Mouse (Mus musculus) heart, embryonic 14.5 days (tissue): ENCODE results near the gene Ppcs. TPM values are rescaled to one million over a fixed set of nuclear protein-coding genes. Genes with fewer than 3 reads are reported as not detected.

ENCODE experiments used
- ATAC-seq: fragments of 200-750 bp; cut with Nextera tagmentation; 2 replicates; pipeline ENCODE4 v1.8.0; 2017; ENCODE audit warnings: low read depth, moderate TSS enrichment; ENCODE audit not compliant: insufficient number of reproducible peaks, insufficient read depth, low FRiP score
- H3K27ac ChIP-seq, 2 experiments: fragments of 200-500 bp in 1 of 2; fragments of 300-500 bp in 1 of 2; sonication (generic) in 1 of 2; replicated peaks in 1 of 2; 2 replicates each; pipeline ENCODE4 v1.5.1; 2012 to 2014; ENCODE audit warnings: low read depth in 2 of 2, low read length in 2 of 2, control low read depth in 1 of 2, mild to moderate bottlenecking in 1 of 2, mixed read lengths in 1 of 2; ENCODE audit not compliant: control insufficient read depth in 1 of 2, insufficient read depth in 1 of 2
- H3K27me3 ChIP-seq: fragments of 300-500 bp; sonication (generic); 2 replicates; pipeline ENCODE4 v1.6.1; 2014; ENCODE audit warnings: mild to moderate bottlenecking, low read length, control low read depth; ENCODE audit not compliant: control insufficient read depth, insufficient read depth
- H3K36me3 ChIP-seq: fragments of 300-500 bp; sonication (generic); 2 replicates; pipeline ENCODE4 v1.6.1; 2014; ENCODE audit warnings: mild to moderate bottlenecking, control low read depth, low read length, mixed read lengths; ENCODE audit not compliant: control insufficient read depth, insufficient read depth
- H3K4me1 ChIP-seq, 2 experiments: fragments of 200-500 bp in 1 of 2; fragments of 300-500 bp in 1 of 2; sonication (generic) in 1 of 2; 2 replicates each; pipeline ENCODE4 v1.6.1; 2012 to 2014; ENCODE audit warnings: low read length in 2 of 2, control low read depth in 1 of 2, mixed read lengths in 1 of 2; ENCODE audit not compliant: control insufficient read depth in 2 of 2, insufficient read depth in 2 of 2
- H3K4me2 ChIP-seq: fragments of 300-500 bp; sonication (generic); 2 replicates; pipeline ENCODE4 v1.6.1; 2014; ENCODE audit warnings: mild to moderate bottlenecking, low read length
- H3K4me3 ChIP-seq, 2 experiments: fragments of 200-500 bp in 1 of 2; fragments of 300-500 bp in 1 of 2; sonication (generic) in 1 of 2; 2 replicates each; pipeline ENCODE4 v1.5.1; 2012 to 2014; ENCODE audit warnings: low read length in 2 of 2, mild to moderate bottlenecking in 2 of 2, control low read depth in 1 of 2, low read depth in 1 of 2, moderate library complexity in 1 of 2; ENCODE audit not compliant: control insufficient read depth in 1 of 2, insufficient read depth in 1 of 2
- H3K9ac ChIP-seq: fragments of 300-500 bp; sonication (generic); 2 replicates; pipeline ENCODE4 v1.6.1; 2014; ENCODE audit warnings: mild to moderate bottlenecking, low read length
- H3K9me3 ChIP-seq: fragments of 300-500 bp; sonication (generic); 2 replicates; pipeline ENCODE4 v1.6.1; 2016; ENCODE audit warnings: low read length, control low read depth; ENCODE audit not compliant: control insufficient read depth
- WGBS: fragments of 180-500 bp; shearing (Covaris S2); extraction: QIAGEN DNeasy Blood & Tissue Kit; methylation state at CpG from one replicate; pipeline ENCODE4 v1.1.7; 2014; 5-methylcytosine and 5-hydroxymethylcytosine counted together
- polyA plus RNA-seq: library from polyadenylated mRNA; unstranded; fragments of >200 nt; fragmentation: Nextera tagmentation; extraction: Ambion mirVana; gene quantifications from 2 replicates; pipeline ENCODE4 v1.2.1, GENCODE M21; 2014

The Ppcs gene
- polyA plus RNA-seq, 1 experiment from 2014 or later: 35.7 TPM

DNA sequence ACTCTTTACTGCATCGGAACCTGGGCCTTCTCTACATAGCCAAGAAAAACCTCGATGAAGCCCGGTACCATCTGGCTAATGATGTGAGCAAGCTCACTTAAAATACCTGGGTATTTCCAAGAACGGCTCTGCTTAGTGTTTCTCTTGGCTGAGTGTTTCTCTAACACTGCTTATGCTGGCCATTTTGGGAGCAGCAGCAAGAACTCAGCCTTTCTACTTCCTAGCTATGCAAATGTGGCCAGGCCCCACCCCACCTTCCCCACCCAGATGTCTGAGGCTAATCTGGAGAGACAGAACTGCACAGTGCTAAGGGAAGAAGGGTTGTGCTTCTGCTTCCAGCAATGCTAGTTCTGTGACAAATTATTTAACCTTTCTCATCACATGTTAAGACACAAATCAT is 19.6 kb upstream of the Ppcs start:
- Histone ChIP-seq H3K36me3 (no peaks in the 10 kb centered on the region), H3K9ac (no peak overlapping the region), H3K4me2 (no peak overlapping the region), H3K27me3 (no peaks in the 10 kb centered on the region), H3K9me3 (no peaks in the 10 kb centered on the region), H3K4me3 (no peak overlapping the region), H3K4me1 (peaks cover 0 to 2% of the 10 kb centered on the region in 2 experiments; a peak in 1 of 4 replicates), H3K27ac (no peak overlapping the region)
- 83% methylated on average over 4 of the region's 4 CpGs for WGBS
- ATAC-seq: no peak

DNA sequence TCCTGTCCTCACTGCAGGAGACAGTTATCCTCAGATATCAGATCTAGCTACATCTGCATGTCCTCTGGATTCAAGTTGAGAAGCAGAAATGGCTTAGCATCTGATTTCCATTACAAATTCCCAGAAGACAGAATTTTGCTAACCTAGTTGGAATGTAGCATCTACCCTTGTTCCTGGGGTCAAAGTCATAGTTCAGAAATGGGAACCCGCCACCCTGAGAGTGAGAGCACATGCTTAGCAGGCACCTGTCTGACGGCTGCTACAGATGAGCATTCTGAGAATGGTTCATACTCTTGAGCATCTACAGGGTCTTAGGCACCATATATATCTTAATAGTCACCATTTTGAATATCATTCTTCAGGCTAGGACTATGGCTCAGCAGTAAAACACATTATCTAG is 15.7 kb upstream of the Ppcs start:
- H3K27ac ChIP-seq: no peak overlapping the region
- H3K36me3 ChIP-seq: no peaks in the 10 kb centered on the region
- H3K9me3 ChIP-seq: peaks cover 7% of the 10 kb centered on the region
- H3K4me1 ChIP-seq: peaks cover 0 to 2% of the 10 kb centered on the region in 2 experiments; a peak in 1 of 4 replicates
- no peak for ATAC-seq
- H3K9ac ChIP-seq: no peak overlapping the region
- H3K27me3 ChIP-seq: no peaks in the 10 kb centered on the region
- H3K4me2 ChIP-seq: no peak overlapping the region
- WGBS: 85% methylated on average over 2 of the region's 2 CpGs
- no peak overlapping the region for H3K4me3 ChIP-seq

DNA sequence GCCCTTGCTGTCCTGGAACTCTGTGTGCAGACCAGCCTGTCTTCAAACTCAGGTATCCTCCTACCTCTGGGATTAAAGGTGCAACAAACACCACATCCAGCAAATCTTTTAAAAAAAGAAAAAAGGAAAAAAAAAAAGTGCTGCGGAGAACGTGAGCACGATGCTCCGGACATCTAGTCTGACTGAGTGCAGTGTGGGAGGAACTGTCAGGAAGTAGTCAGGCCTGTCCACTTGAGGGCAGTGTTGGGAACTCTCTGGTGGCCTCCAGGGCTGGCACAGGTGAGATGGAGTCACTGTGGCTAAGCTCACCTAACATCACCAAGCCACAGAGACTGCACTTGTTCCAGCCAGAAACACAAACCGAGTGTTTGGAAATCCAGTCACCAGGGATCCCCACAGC is 8.5 kb upstream of the Ppcs start:
- Histone ChIP-seq H3K9ac (no peak overlapping the region), H3K9me3 (peaks cover under 1% of the 10 kb centered on the region; the same call in 1 of the 2 replicates), H3K36me3 (no peaks in the 10 kb centered on the region), H3K4me1 (no peaks in the 10 kb centered on the region), H3K4me3 (no peak overlapping the region), H3K27me3 (no peaks in the 10 kb centered on the region), H3K27ac (no peak overlapping the region), H3K4me2 (peak overlapping the region; percentile 22)
- ATAC-seq: no peak
- WGBS: 27% methylated on average over 5 of the region's 5 CpGs

DNA sequence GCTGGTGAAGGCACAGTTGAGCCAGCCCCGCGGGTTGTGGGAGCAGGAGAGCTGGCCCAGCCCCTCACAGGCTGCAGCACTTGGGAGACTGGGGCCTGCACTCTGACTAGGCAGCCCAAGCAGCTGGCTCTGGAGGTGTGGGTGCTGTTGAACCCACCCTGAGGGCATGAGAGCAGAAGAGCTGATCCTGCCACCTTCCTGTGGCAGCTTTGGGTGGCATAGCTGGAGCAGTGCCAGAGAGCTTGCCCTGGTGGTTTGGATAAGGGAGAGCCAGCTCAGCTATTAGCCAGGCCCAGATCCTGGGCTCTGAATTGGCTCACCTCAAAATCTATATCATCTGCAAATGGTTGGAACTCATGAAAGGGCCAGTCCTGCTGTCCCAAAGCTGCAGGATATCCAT is 5.5 kb upstream of the Ppcs start:
- no peak overlapping the region for H3K4me3 ChIP-seq
- WGBS: 46% methylated on average over 2 of the region's 2 CpGs
- peaks cover 4 to 7% of the 10 kb centered on the region in 2 experiments for H3K4me1 ChIP-seq
- H3K36me3 ChIP-seq: no peaks in the 10 kb centered on the region
- ATAC-seq: no peak
- no peaks in the 10 kb centered on the region for H3K9me3 ChIP-seq
- H3K27ac ChIP-seq: no peak overlapping the region
- H3K27me3 ChIP-seq: no peaks in the 10 kb centered on the region
- H3K9ac ChIP-seq: no peak overlapping the region
- no peak overlapping the region for H3K4me2 ChIP-seq

DNA sequence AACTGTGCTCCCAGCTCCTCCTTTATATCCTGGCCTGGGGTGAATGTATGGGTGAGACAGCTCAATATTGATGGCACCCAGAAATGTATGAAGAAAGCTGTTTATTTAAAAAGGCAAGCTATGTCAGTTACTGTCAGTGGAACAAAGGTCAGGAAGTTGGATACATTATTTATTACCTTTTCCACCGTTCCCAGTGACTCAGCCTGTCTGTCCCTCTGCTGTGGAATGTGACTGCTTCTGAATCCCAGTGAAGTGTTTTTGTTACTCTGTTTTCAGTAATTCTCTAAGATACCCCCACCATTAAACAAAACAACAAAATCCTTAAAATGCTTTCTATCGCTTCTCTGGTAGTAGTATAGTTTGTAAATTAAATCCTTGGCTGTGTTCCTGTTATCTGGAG is 3.4 kb upstream of the Ppcs start:
- no peak for ATAC-seq
- Histone ChIP-seq H3K36me3 (no peaks in the 10 kb centered on the region), H3K27ac (no peak overlapping the region), H3K27me3 (no peaks in the 10 kb centered on the region), H3K4me1 (peaks cover 8 to 17% of the 10 kb centered on the region in 2 experiments), H3K4me3 (no peak overlapping the region), H3K9me3 (no peaks in the 10 kb centered on the region), H3K4me2 (no peak overlapping the region), H3K9ac (no peak overlapping the region)
- WGBS: 53% methylated on average over 2 of the region's 2 CpGs

DNA sequence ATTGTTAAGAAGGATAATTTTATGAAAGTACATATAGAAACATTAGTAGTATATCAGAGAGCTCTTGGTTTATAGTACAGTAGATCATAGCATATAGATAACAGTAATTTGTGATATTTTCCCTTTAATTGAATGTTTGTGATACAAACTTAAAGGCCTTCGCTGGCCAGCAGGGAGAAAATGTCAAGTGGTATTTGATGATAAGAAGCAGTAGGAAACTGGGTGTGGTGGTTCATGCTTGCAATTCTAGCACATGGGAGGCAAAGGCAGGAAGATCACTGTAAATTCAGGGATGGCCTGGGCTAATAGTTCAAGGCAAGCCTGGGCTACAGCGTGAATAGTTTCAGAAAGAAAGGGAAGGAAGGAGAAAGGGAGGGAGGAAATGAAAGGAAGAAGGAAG is 2.9 kb upstream of the Ppcs start:
- Histone ChIP-seq H3K4me2 (no peak overlapping the region), H3K9me3 (no peaks in the 10 kb centered on the region), H3K36me3 (no peaks in the 10 kb centered on the region), H3K27ac (no peak overlapping the region), H3K9ac (no peak overlapping the region), H3K27me3 (no peaks in the 10 kb centered on the region), H3K4me1 (peaks cover 8 to 17% of the 10 kb centered on the region in 2 experiments), H3K4me3 (no peak overlapping the region)
- WGBS: 71% methylated on average over 2 of the region's 2 CpGs
- no peak for ATAC-seq

DNA sequence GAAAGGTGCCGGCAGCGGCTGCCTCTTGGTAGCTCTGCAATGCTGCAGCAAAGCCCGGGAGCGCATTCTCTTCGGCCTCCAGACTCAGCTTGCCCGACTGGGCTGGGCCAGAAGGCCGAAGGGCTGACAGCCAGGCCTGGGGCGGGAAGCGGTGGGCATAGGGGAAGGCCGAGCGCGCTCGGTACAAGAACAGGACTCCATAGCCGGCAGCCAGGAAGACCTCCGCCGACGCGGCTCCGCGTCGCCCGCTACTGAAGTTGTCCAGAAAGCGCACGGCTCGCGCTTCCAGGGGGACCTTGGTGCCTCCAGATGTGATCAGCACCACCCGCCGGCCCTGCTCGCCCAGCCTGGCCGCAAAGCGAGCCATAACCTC is 313 bp downstream of the Ppcs start:
- WGBS: under 1% methylated on average over 31 of the region's 31 CpGs
- H3K27ac ChIP-seq: peak overlapping the region; percentile 85 to 94
- peak overlapping the region; percentile 85 for H3K9ac ChIP-seq
- H3K4me1 ChIP-seq: peaks cover 8 to 31% of the 10 kb centered on the region in 2 experiments
- H3K36me3 ChIP-seq: no peaks in the 10 kb centered on the region
- H3K27me3 ChIP-seq: no peaks in the 10 kb centered on the region
- no peaks in the 10 kb centered on the region for H3K9me3 ChIP-seq
- peak overlapping the region; percentile 57 to 85 for H3K4me3 ChIP-seq
- ATAC-seq: no peak
- H3K4me2 ChIP-seq: peak overlapping the region; percentile 90

DNA sequence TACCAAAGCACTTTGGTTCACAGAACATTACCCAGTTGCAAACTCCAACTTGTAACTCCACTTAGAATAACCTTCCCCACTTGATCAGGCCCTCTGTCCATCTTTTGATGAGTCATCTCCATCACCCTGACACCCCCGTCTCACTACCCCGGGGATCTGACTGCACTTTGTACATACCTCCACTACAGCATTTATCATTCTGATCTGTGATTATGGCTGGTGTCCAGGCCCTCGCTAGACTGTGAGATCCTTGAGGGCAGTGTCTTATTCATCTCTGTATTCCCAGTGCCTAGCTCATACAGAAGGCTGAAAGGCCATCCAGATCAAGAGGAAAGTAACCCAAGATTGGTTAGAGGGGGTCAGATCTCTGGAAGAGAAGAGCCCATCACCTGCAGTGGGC is 1.0 kb downstream of the Ppcs start:
- ATAC-seq: no peak
- peaks cover 8 to 31% of the 10 kb centered on the region in 2 experiments for H3K4me1 ChIP-seq
- H3K27ac ChIP-seq: no peak overlapping the region
- H3K9ac ChIP-seq: peak overlapping the region; percentile 85
- no peaks in the 10 kb centered on the region for H3K27me3 ChIP-seq
- H3K4me3 ChIP-seq: peak overlapping the region; percentile 57 to 85
- H3K9me3 ChIP-seq: no peaks in the 10 kb centered on the region
- H3K4me2 ChIP-seq: peak overlapping the region; percentile 90
- no peaks in the 10 kb centered on the region for H3K36me3 ChIP-seq
- 20% methylated on average over 3 of the region's 3 CpGs for WGBS
